Mouse (Mus musculus) MEL (cell line): ENCODE results near the gene Epb41l1. TPM values are rescaled to one million over a fixed set of nuclear protein-coding genes. Genes with fewer than 3 reads are reported as not detected.

Experiments used
- DNase-seq: peaks from one replicate; pipeline ENCODE4 v3.0.0; 2011; ENCODE audit warnings: low read depth, low spot score
- H3K27ac ChIP-seq: 2 replicates; pipeline ENCODE4 v1.5.1; 2012; ENCODE audit warnings: low read depth, mild to moderate bottlenecking, control low read depth, low read length, moderate library complexity; ENCODE audit not compliant: control insufficient read depth
- H3K27me3 ChIP-seq, 2 experiments: fragments of 150-350 bp in 1 of 2; sonication (generic) in 1 of 2; 2 replicates each; pipeline ENCODE4 v1.6.1; 2012; ENCODE audit warnings: low read length in 2 of 2, mild to moderate bottlenecking in 2 of 2, improper control_type of control experiment in 1 of 2, moderate library complexity in 1 of 2; ENCODE audit not compliant: insufficient read depth in 2 of 2, control insufficient read depth in 1 of 2
- H3K36me3 ChIP-seq, 2 experiments: 2 replicates each; pipeline ENCODE4 v1.6.1; 2012 to 2014; ENCODE audit warnings: low read length in 2 of 2, improper control_type of control experiment in 1 of 2, inconsistent platforms in 1 of 2, mild to moderate bottlenecking in 1 of 2; ENCODE audit not compliant: insufficient read depth in 2 of 2, control insufficient read depth in 1 of 2
- H3K4me1 ChIP-seq, 2 experiments: fragments of 150-350 bp in 1 of 2; sonication (generic) in 1 of 2; 2 replicates each; pipeline ENCODE4 v1.6.1; 2012; ENCODE audit warnings: low read length in 2 of 2, improper control_type of control experiment in 1 of 2, mild to moderate bottlenecking in 1 of 2; ENCODE audit not compliant: insufficient read depth in 2 of 2, control insufficient read depth in 1 of 2
- H3K4me3 ChIP-seq, 2 experiments: fragments of 150-350 bp in 1 of 2; sonication (generic) in 1 of 2; 2 replicates each; pipeline ENCODE4 v1.5.1; 2012; ENCODE audit warnings: low read depth in 2 of 2, low read length in 2 of 2, mild to moderate bottlenecking in 2 of 2, moderate library complexity in 2 of 2, control low read depth in 1 of 2, improper control_type of control experiment in 1 of 2; ENCODE audit not compliant: control insufficient read depth in 1 of 2, insufficient read depth in 1 of 2
- H3K79me2 ChIP-seq: 2 replicates; pipeline ENCODE4 v1.6.1; 2012; ENCODE audit warnings: mild to moderate bottlenecking, low read length, moderate library complexity; ENCODE audit not compliant: control insufficient read depth, poor library complexity, insufficient read depth
- H3K9ac ChIP-seq: 2 replicates; pipeline ENCODE4 v1.6.1; 2012; ENCODE audit warnings: low read depth, mild to moderate bottlenecking, control low read depth, low read length, moderate library complexity; ENCODE audit not compliant: control insufficient read depth, poor library complexity, severe bottlenecking
- H3K9me3 ChIP-seq: fragments of 150-350 bp; sonication (generic); replicated peaks from 2 replicates; pipeline ENCODE4 v1.6.1; 2012; ENCODE audit warnings: mild to moderate bottlenecking, low read length, improper control_type of control experiment, moderate library complexity; ENCODE audit not compliant: insufficient read depth
- BHLHE40 ChIP-seq: IDR thresholded peaks from 2 replicates; pipeline ENCODE4 v1.6.1; 2012; ENCODE audit warnings: low read depth, mild to moderate bottlenecking, inconsistent platforms, low read length, improper control_type of control experiment, borderline replicate concordance
- CHD1 ChIP-seq: IDR thresholded peaks from 2 replicates; pipeline ENCODE4 v1.6.1; 2012; ENCODE audit warnings: low read depth, mild to moderate bottlenecking, inconsistent platforms, low read length, improper control_type of control experiment
- CHD2 ChIP-seq: IDR thresholded peaks from 2 replicates; pipeline ENCODE4 v1.6.1; 2011; ENCODE audit warnings: low read length, improper control_type of control experiment
- CTCF ChIP-seq, 3 experiments: IDR thresholded peaks in 2 of 3; conservative IDR thresholded peaks in 1 of 3; 2 replicates each; pipeline ENCODE4 v1.5.1; 2011 to 2012; ENCODE audit warnings: low read length in 3 of 3, low read depth in 2 of 3, mild to moderate bottlenecking in 2 of 3, improper control_type of control experiment in 1 of 3, inconsistent platforms in 1 of 3, mixed read lengths in 1 of 3, moderate library complexity in 1 of 3; ENCODE audit not compliant: control insufficient read depth in 1 of 3, insufficient read depth in 1 of 3, poor library complexity in 1 of 3, severe bottlenecking in 1 of 3
- E2F4 ChIP-seq: IDR thresholded peaks from 2 replicates; pipeline ENCODE4 v1.6.1; 2011; ENCODE audit warnings: low read depth, low read length, improper control_type of control experiment, borderline replicate concordance
- ELF1 ChIP-seq: IDR thresholded peaks from 2 replicates; pipeline ENCODE4 v1.6.1; 2014; ENCODE audit warnings: low read depth, mild to moderate bottlenecking, inconsistent platforms, low read length, improper control_type of control experiment, moderate library complexity
- EP300 ChIP-seq, 2 experiments: IDR thresholded peaks; 2 replicates each; pipeline ENCODE4 v1.6.1; 2011; ENCODE audit warnings: improper control_type of control experiment in 2 of 2, low read length in 2 of 2, low read depth in 1 of 2, mild to moderate bottlenecking in 1 of 2
- ETS1 ChIP-seq: IDR thresholded peaks from 2 replicates; pipeline ENCODE4 v1.6.1; 2012; ENCODE audit warnings: low read depth, mild to moderate bottlenecking, inconsistent platforms, low read length, improper control_type of control experiment, moderate library complexity
- GABPA ChIP-seq: IDR thresholded peaks from 2 replicates; pipeline ENCODE4 v1.6.1; 2012; ENCODE audit warnings: low read depth, mild to moderate bottlenecking, inconsistent platforms, low read length, improper control_type of control experiment, moderate library complexity
- GATA1 ChIP-seq: IDR thresholded peaks from 2 replicates; pipeline ENCODE4 v1.6.1; 2011; ENCODE audit warnings: low read depth, low read length, improper control_type of control experiment
- HCFC1 ChIP-seq: IDR thresholded peaks from 2 replicates; pipeline ENCODE4 v1.6.1; 2012; ENCODE audit warnings: low read depth, mild to moderate bottlenecking, inconsistent platforms, low read length, improper control_type of control experiment, moderate library complexity
- JUND ChIP-seq: IDR thresholded peaks from 2 replicates; pipeline ENCODE4 v1.6.1; 2011; ENCODE audit warnings: low read depth, mild to moderate bottlenecking, improper control_type of control experiment, low read length
- KAT2A ChIP-seq: conservative IDR thresholded peaks from 2 replicates; pipeline ENCODE4 v1.6.1; 2012; ENCODE audit warnings: low read depth, low read length, improper control_type of control experiment, inconsistent platforms
- MAFK ChIP-seq: IDR thresholded peaks from 2 replicates; pipeline ENCODE4 v1.6.1; 2011; ENCODE audit warnings: low read depth, mild to moderate bottlenecking, low read length, improper control_type of control experiment, borderline replicate concordance
- MAX ChIP-seq: IDR thresholded peaks from 2 replicates; pipeline ENCODE4 v1.6.1; 2011; ENCODE audit warnings: low read length, improper control_type of control experiment
- MAZ ChIP-seq: IDR thresholded peaks from 2 replicates; pipeline ENCODE4 v1.6.1; 2012; ENCODE audit warnings: low read depth, mild to moderate bottlenecking, inconsistent platforms, low read length, improper control_type of control experiment
- MEF2A ChIP-seq: IDR thresholded peaks from 2 replicates; pipeline ENCODE4 v1.6.1; 2014; ENCODE audit warnings: low read depth, mild to moderate bottlenecking, inconsistent platforms, low read length, improper control_type of control experiment; ENCODE audit not compliant: poor library complexity, insufficient replicate concordance, severe bottlenecking; ENCODE audit errors: extremely low read depth
- MXI1 ChIP-seq: IDR thresholded peaks from 2 replicates; pipeline ENCODE4 v1.6.1; 2011; ENCODE audit warnings: mild to moderate bottlenecking, low read depth, low read length, improper control_type of control experiment
- MYB ChIP-seq: IDR thresholded peaks from 2 replicates; pipeline ENCODE4 v1.6.1; 2011; ENCODE audit warnings: mild to moderate bottlenecking, low read depth, low read length, improper control_type of control experiment
- MYC ChIP-seq: IDR thresholded peaks from 2 replicates; pipeline ENCODE4 v1.6.1; 2011; ENCODE audit warnings: low read depth, mild to moderate bottlenecking, low read length, improper control_type of control experiment, moderate library complexity
- NELFE ChIP-seq: IDR thresholded peaks from 2 replicates; pipeline ENCODE4 v1.6.1; 2011; ENCODE audit warnings: low read depth, low read length, improper control_type of control experiment
- NRF1 ChIP-seq: IDR thresholded peaks from 2 replicates; pipeline ENCODE4 v1.6.1; 2014; ENCODE audit warnings: low read depth, mild to moderate bottlenecking, inconsistent platforms, low read length, improper control_type of control experiment, moderate library complexity; ENCODE audit not compliant: poor library complexity, insufficient read depth, severe bottlenecking
- POLR2A ChIP-seq, 2 experiments: IDR thresholded peaks; 2 replicates each; pipeline ENCODE4 v1.6.1; 2011 to 2012; ENCODE audit warnings: low read length in 2 of 2, mild to moderate bottlenecking in 2 of 2, control low read depth in 1 of 2, improper control_type of control experiment in 1 of 2, low read depth in 1 of 2, moderate library complexity in 1 of 2; ENCODE audit not compliant: control insufficient read depth in 1 of 2, insufficient read depth in 1 of 2, poor library complexity in 1 of 2
- POLR2AphosphoS5 ChIP-seq: IDR thresholded peaks from 2 replicates; pipeline ENCODE4 v1.6.1; 2012; ENCODE audit warnings: low read depth, borderline replicate concordance, mild to moderate bottlenecking, inconsistent platforms, low read length, moderate library complexity, mixed read lengths
- RAD21 ChIP-seq: IDR thresholded peaks from 2 replicates; pipeline ENCODE4 v1.6.1; 2011; ENCODE audit warnings: mild to moderate bottlenecking, low read depth, low read length, improper control_type of control experiment
- RCOR1 ChIP-seq: IDR thresholded peaks from 2 replicates; pipeline ENCODE4 v1.6.1; 2012; ENCODE audit warnings: low read depth, mild to moderate bottlenecking, inconsistent platforms, low read length, improper control_type of control experiment
- SIN3A ChIP-seq: IDR thresholded peaks from 2 replicates; pipeline ENCODE4 v1.6.1; 2012; ENCODE audit warnings: low read length, improper control_type of control experiment, inconsistent platforms
- SMC3 ChIP-seq: IDR thresholded peaks from 2 replicates; pipeline ENCODE4 v1.6.1; 2011; ENCODE audit warnings: low read depth, low read length, improper control_type of control experiment
- TAL1 ChIP-seq: IDR thresholded peaks from 2 replicates; pipeline ENCODE4 v1.6.1; 2012; ENCODE audit warnings: mild to moderate bottlenecking, inconsistent platforms, low read length, moderate library complexity, mixed read lengths
- TBP ChIP-seq: IDR thresholded peaks from 2 replicates; pipeline ENCODE4 v1.8.0; 2011; ENCODE audit warnings: low read depth, low read length, improper control_type of control experiment
- TCF12 ChIP-seq: IDR thresholded peaks from 2 replicates; pipeline ENCODE4 v1.6.1; 2014; ENCODE audit warnings: low read depth, mild to moderate bottlenecking, inconsistent platforms, low read length, improper control_type of control experiment, moderate library complexity
- UBTF ChIP-seq: IDR thresholded peaks from 2 replicates; pipeline ENCODE4 v1.6.1; 2012; ENCODE audit warnings: low read depth, mild to moderate bottlenecking, inconsistent platforms, low read length, improper control_type of control experiment, moderate library complexity, borderline replicate concordance; ENCODE audit not compliant: insufficient read depth
- USF1 ChIP-seq: IDR thresholded peaks from 2 replicates; pipeline ENCODE4 v1.6.1; 2014; ENCODE audit warnings: low read depth, mild to moderate bottlenecking, inconsistent platforms, low read length, improper control_type of control experiment, moderate library complexity
- USF2 ChIP-seq, 2 experiments: IDR thresholded peaks; 2 replicates each; pipeline ENCODE4 v1.6.1; 2011 to 2012; ENCODE audit warnings: improper control_type of control experiment in 2 of 2, low read length in 2 of 2, borderline replicate concordance in 1 of 2, inconsistent platforms in 1 of 2, low read depth in 1 of 2, mild to moderate bottlenecking in 1 of 2; ENCODE audit not compliant: insufficient read depth in 1 of 2
- ZC3H11A ChIP-seq: IDR thresholded peaks from 2 replicates; pipeline ENCODE4 v1.6.1; 2012; ENCODE audit warnings: low read depth, mild to moderate bottlenecking, inconsistent platforms, low read length, improper control_type of control experiment
- ZKSCAN1 ChIP-seq: IDR thresholded peaks from 2 replicates; pipeline ENCODE4 v1.6.1; 2012; ENCODE audit warnings: low read depth, mild to moderate bottlenecking, inconsistent platforms, low read length, improper control_type of control experiment, moderate library complexity
- ZMIZ1 ChIP-seq: IDR thresholded peaks from 2 replicates; pipeline ENCODE4 v1.6.1; 2012; ENCODE audit warnings: low read depth, mild to moderate bottlenecking, inconsistent platforms, low read length, improper control_type of control experiment, moderate library complexity
- ZNF384 ChIP-seq: IDR thresholded peaks from 2 replicates; pipeline ENCODE4 v1.6.1; 2012; ENCODE audit warnings: low read depth, mild to moderate bottlenecking, inconsistent platforms, low read length, improper control_type of control experiment
- polyA plus RNA-seq, 2 experiments: library from polyadenylated mRNA; stranded (reverse) in 1 of 2; unstranded in 1 of 2; fragments of >175 nt in 1 of 2; fragments of >200 nt in 1 of 2; gene quantifications; 2 replicates each; pipeline versions ENCODE4 v1.2.1 to v1.2.4; 2012; ENCODE audit warnings: low replicate concordance in 2 of 2, low read depth in 1 of 2; ENCODE audit not compliant: insufficient read length in 2 of 2, insufficient read depth in 1 of 2, missing spikeins in 1 of 2
- total RNA-seq: library from RNA; depleted of rRNA; stranded (reverse); fragments of 300-350 nt; gene quantifications from 2 replicates; pipeline ENCODE4 v1.2.3, GENCODE M21; 2012

Gene Epb41l1
- total and polyA plus RNA-seq, 3 experiments, result 1.5 to 7.3 TPM; not detected in 1

DNA sequence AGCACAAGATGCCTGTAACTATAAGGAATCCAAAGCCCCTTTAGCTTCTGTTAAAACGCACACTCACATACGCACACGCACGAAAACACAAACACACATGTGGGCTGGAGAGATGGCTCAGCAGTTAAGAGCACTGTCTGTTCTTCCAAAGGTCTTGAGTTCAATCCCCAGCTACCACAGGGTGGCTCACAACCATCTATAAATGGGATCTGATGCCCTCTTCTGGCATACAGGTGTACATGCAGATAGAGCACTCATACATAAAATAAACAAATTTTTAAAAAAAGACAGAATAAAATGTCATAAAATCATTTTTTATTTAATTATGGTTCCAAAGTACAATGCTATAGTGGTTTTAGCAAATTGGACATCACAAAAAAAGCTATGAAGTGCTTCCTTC is 26.4 kb upstream of the Epb41l1 start:
- no peak overlapping the region for H3K4me3 ChIP-seq
- H3K9ac ChIP-seq, result no peak overlapping the region
- H3K27ac ChIP-seq, result no peak overlapping the region
- no peaks in the 10 kb centered on the region for H3K9me3 ChIP-seq
- H3K36me3 ChIP-seq, result peaks cover 0 to 2% of the 10 kb centered on the region in 2 experiments; a peak in 1 of 4 replicates
- H3K4me1 ChIP-seq, result peaks cover 0 to 5% of the 10 kb centered on the region in 2 experiments; a peak in 2 of 4 replicates
- no peaks in the 10 kb centered on the region for H3K27me3 ChIP-seq
- peak; percentile 74 for DNase-seq
- H3K79me2 ChIP-seq, result peaks cover 2% of the 10 kb centered on the region; the same call in 1 of the 2 replicates
- TF ChIP-seq JUND, result no peak
- peak; percentile 58 for TF ChIP-seq SMC3
- TF ChIP-seq TBP, result no peak
- peak; percentile 55 for TF ChIP-seq RAD21
- no peak for TF ChIP-seq MAZ
- TF ChIP-seq ZC3H11A, result peak; percentile 53
- TF ChIP-seq POLR2A (IDR thresholded peaks at IDR 0.05; ENCODE audit: control insufficient read depth in 1 of 2, insufficient read depth in 1 of 2, low read depth in 1 of 2, low read length in 2 of 2, poor library complexity in 1 of 2), result no peak
- TF ChIP-seq MXI1, result no peak
- TF ChIP-seq ZKSCAN1, result no peak
- no peak for TF ChIP-seq ELF1
- no peak for TF ChIP-seq EP300 (IDR thresholded peaks at IDR 0.05; ENCODE audit: low read depth in 1 of 2, low read length in 2 of 2)
- no peak for TF ChIP-seq HCFC1
- TF ChIP-seq GATA1, result no peak
- peak; percentile 34 to 75 (median 43); a peak in 5 of 6 replicates for TF ChIP-seq CTCF (IDR thresholded peaks at IDR 0.05 in 2 of 3, conservative IDR thresholded peaks at IDR 0.05 in 1 of 3; ENCODE audit: control insufficient read depth in 1 of 3, insufficient read depth in 1 of 3, low read depth in 2 of 3, low read length in 3 of 3, poor library complexity in 1 of 3, severe bottlenecking in 1 of 3)
- TF ChIP-seq NELFE, result no peak
- TF ChIP-seq SIN3A, result no peak
- TF ChIP-seq BHLHE40, result no peak
- TF ChIP-seq USF2 (IDR thresholded peaks at IDR 0.05; ENCODE audit: borderline replicate concordance in 1 of 2, insufficient read depth in 1 of 2, low read depth in 1 of 2, low read length in 2 of 2), result no peak
- TF ChIP-seq RCOR1, result no peak
- TF ChIP-seq CHD2, result no peak
- no peak for TF ChIP-seq MAFK
- no peak for TF ChIP-seq TCF12
- no peak for TF ChIP-seq MYB
- no peak for TF ChIP-seq UBTF
- TF ChIP-seq NRF1, result no peak
- TF ChIP-seq ZNF384, result peak; percentile 27; the same call in 1 of the 2 replicates
- TF ChIP-seq E2F4, result no peak
- no peak for TF ChIP-seq GABPA
- no peak for TF ChIP-seq ETS1
- TF ChIP-seq MAX, result no peak
- no peak for TF ChIP-seq ZMIZ1
- 0 out of 2 replicates have a peak, but pooled peaks have one; percentile 21 for TF ChIP-seq MYC
- TF ChIP-seq USF1, result no peak
- no peak for TF ChIP-seq POLR2AphosphoS5
- no peak for TF ChIP-seq KAT2A
- no peak for TF ChIP-seq TAL1
- no peak for TF ChIP-seq CHD1
- no peak for TF ChIP-seq MEF2A
